ENCODE assay signal across 8 mouse cellular contexts in the genomic region with DNA sequence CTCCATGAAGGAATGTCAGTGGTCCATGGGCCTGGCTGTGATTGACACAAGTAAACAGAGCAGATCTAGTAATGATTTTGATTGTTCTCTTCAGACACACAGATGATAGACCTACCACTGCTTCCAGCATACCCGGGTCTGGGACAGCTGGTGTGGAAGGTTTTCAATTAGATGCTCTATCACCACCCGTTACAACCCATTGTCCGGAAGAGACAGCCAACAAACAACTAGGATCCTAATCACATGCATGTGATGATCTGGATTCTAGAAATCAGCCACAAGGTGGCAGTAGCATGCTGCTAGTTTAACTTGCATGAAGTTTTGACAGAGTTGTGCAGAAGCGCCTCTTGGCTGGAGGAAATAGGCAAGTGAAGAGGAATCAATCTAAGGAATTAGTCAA. TPM values are rescaled to one million over a fixed set of nuclear protein-coding genes. Genes with fewer than 3 reads are reported as not detected.
A peak's percentile ranks its signal among the peaks of the same experiment; 100 is the strongest.
DNase-seq lines count a peak whose midpoint lies in the region; ATAC-seq and TF ChIP-seq lines count a peak whose summit lies in the region.

No protein-coding gene starts in this region.

- 0 out of 2 replicates have a peak, but pooled peaks have one; percentile 27 for ATAC-seq in heart, postnatal 0 days (ENCODE audit: insufficient read depth, low read depth)
- ATAC-seq in heart, embryonic 12.5 days (ENCODE audit: insufficient number of reproducible peaks, low FRiP score) = no peak
- peak; percentile 43 for ATAC-seq in forebrain, embryonic 15.5 days (replicated peaks)
- ATAC-seq in midbrain, embryonic 14.5 days (ENCODE audit: low FRiP score, low TSS enrichment) = peak; percentile 48; the same call in 1 of the 2 replicates

- no peak overlapping the region for H3K27ac ChIP-seq in heart, postnatal 0 days (ENCODE audit: low read depth)
- H3K27ac ChIP-seq in heart, embryonic 12.5 days (ENCODE audit: poor library complexity, severe bottlenecking) = no peak overlapping the region
- no peak overlapping the region for H3K27ac ChIP-seq in forebrain, embryonic 15.5 days (replicated peaks)
- no peak overlapping the region for H3K27ac ChIP-seq in left cerebral cortex, adult 2 months
- no peak overlapping the region for H3K27ac ChIP-seq in midbrain, embryonic 14.5 days (replicated peaks; ENCODE audit: low read depth, low read length)

- TF ChIP-seq EP300 in heart, postnatal 0 days (IDR thresholded peaks at IDR 0.05; ENCODE audit: low read depth) = no peak

- no peak overlapping the region for H3K4me3 ChIP-seq in heart, postnatal 0 days (ENCODE audit: low read depth, low read length)
- H3K4me3 ChIP-seq in heart, embryonic 12.5 days = no peak overlapping the region
- H3K4me3 ChIP-seq in forebrain, embryonic 15.5 days = no peak overlapping the region
- no peak overlapping the region for H3K4me3 ChIP-seq in left cerebral cortex, adult 2 months
- no peak overlapping the region for H3K4me3 ChIP-seq in midbrain, embryonic 14.5 days (replicated peaks; ENCODE audit: low read depth, low read length)

- no peak overlapping the region for H3K9ac ChIP-seq in heart, postnatal 0 days (replicated peaks; ENCODE audit: low read depth, low read length)
- no peak overlapping the region for H3K9ac ChIP-seq in heart, embryonic 12.5 days
- H3K9ac ChIP-seq in forebrain, embryonic 15.5 days (replicated peaks) = 0 out of 2 replicates have a peak overlapping the region, but pooled peaks have one; percentile 8
- H3K9ac ChIP-seq in midbrain, embryonic 14.5 days (replicated peaks; ENCODE audit: low read length) = no peak overlapping the region

- WGBS in heart, postnatal 0 days = 7% methylated on average over 4 of the region's 4 CpGs
- WGBS in heart, embryonic 12.5 days = 20% methylated on average over 4 of the region's 4 CpGs
- 9% methylated on average over 4 of the region's 4 CpGs for WGBS in forebrain, embryonic 15.5 days
- 10% methylated on average over 4 of the region's 4 CpGs for WGBS in midbrain, embryonic 14.5 days

- intact Hi-C loops in left cerebral cortex, adult 2 months (cut with DNase I) = loop anchor here (2.0 to 5.0 kb wide), 2 partner anchors 378 to 871 kb away; no protein-coding TSS in a partner anchor

- H3K9me3 ChIP-seq in heart, postnatal 0 days (replicated peaks; ENCODE audit: control insufficient read depth, low read length) = no peaks in the 10 kb centered on the region
- peaks cover 5% of the 10 kb centered on the region; the same call in 1 of the 2 replicates for H3K9me3 ChIP-seq in heart, embryonic 12.5 days (replicated peaks)
- H3K9me3 ChIP-seq in forebrain, embryonic 15.5 days = no peaks in the 10 kb centered on the region
- no peaks in the 10 kb centered on the region for H3K9me3 ChIP-seq in midbrain, embryonic 14.5 days (ENCODE audit: control insufficient read depth, low read length)

- no peaks in the 10 kb centered on the region for H3K27me3 ChIP-seq in heart, postnatal 0 days (ENCODE audit: control insufficient read depth, insufficient read depth, low read length)
- H3K27me3 ChIP-seq in heart, embryonic 12.5 days (replicated peaks) = no peaks in the 10 kb centered on the region
- H3K27me3 ChIP-seq in forebrain, embryonic 15.5 days = no peaks in the 10 kb centered on the region
- H3K27me3 ChIP-seq in midbrain, embryonic 14.5 days (ENCODE audit: control insufficient read depth, insufficient read depth, low read length) = no peaks in the 10 kb centered on the region

- no peak overlapping the region for H3K4me2 ChIP-seq in heart, postnatal 0 days (ENCODE audit: low read depth, low read length)
- H3K4me2 ChIP-seq in heart, embryonic 12.5 days = no peak overlapping the region
- no peak overlapping the region for H3K4me2 ChIP-seq in forebrain, embryonic 15.5 days (replicated peaks)
- H3K4me2 ChIP-seq in midbrain, embryonic 14.5 days (ENCODE audit: low read length) = no peak overlapping the region

- TF ChIP-seq CTCF in heart, postnatal 0 days (IDR thresholded peaks at IDR 0.05; ENCODE audit: low read depth) = peak; percentile 85
- TF ChIP-seq CTCF in left cerebral cortex, adult 2 months (IDR thresholded peaks at IDR 0.05) = peak; percentile 95

- DNase-seq in heart, postnatal 0 days (ENCODE audit: low spot score) = peak; percentile 56
- DNase-seq in adrenal gland, postnatal 25 days = peak; percentile 57
- peak; percentile 89 for DNase-seq in induced T-regulatory cell, adult 2 months (ENCODE audit: low read depth)
- DNase-seq in left cerebral cortex, adult 2 months (ENCODE audit: extremely low spot score in 1 of 2, low spot score in 2 of 2) = peak; percentile 60 to 66
- DNase-seq in midbrain, embryonic 14.5 days = peak; percentile 91
- DNase-seq in spleen, adult 12 weeks (ENCODE audit: low spot score) = peak; percentile 23

- no peaks in the 10 kb centered on the region for H3K4me1 ChIP-seq in heart, postnatal 0 days (ENCODE audit: control insufficient read depth, insufficient read depth)
- H3K4me1 ChIP-seq in heart, embryonic 12.5 days (replicated peaks) = no peaks in the 10 kb centered on the region
- H3K4me1 ChIP-seq in forebrain, embryonic 15.5 days = peaks cover 2% of the 10 kb centered on the region; the same call in 1 of the 2 replicates
- no peaks in the 10 kb centered on the region for H3K4me1 ChIP-seq in midbrain, embryonic 14.5 days (ENCODE audit: control insufficient read depth, insufficient read depth, low read length)

- H3K36me3 ChIP-seq in heart, postnatal 0 days (replicated peaks; ENCODE audit: control insufficient read depth, insufficient read depth, low read length) = no peaks in the 10 kb centered on the region
- no peaks in the 10 kb centered on the region for H3K36me3 ChIP-seq in heart, embryonic 12.5 days
- no peaks in the 10 kb centered on the region for H3K36me3 ChIP-seq in forebrain, embryonic 15.5 days
- no peaks in the 10 kb centered on the region for H3K36me3 ChIP-seq in midbrain, embryonic 14.5 days (ENCODE audit: control insufficient read depth, insufficient read depth, low read length)

RNA-seq across cellular contexts. Expression of a gene that starts 14.8 kb away (rescaled TPM):
- 0.19 TPM in 1 of 2 replicates, not detected in the other for total RNA-seq in heart, postnatal 0 days (2014; rRNA removed; ENCODE audit: low replicate concordance)
- polyA plus RNA-seq in heart, postnatal 0 days (2015; fragmentation: Nextera tagmentation; extraction: Ambion mirVana) = 0.25 and 0.37 TPM in 2 replicates
- polyA plus RNA-seq in heart, embryonic 12.5 days (2016; fragmentation: Nextera tagmentation; extraction: Ambion mirVana) = 0.09 and 0.23 TPM in 2 replicates
- total RNA-seq in adrenal gland, postnatal 25 days (2021) = 0.39 TPM in 1 of 2 replicates, not detected in the other
- 0.31 and 0.40 TPM in 2 replicates for polyA plus RNA-seq in forebrain, embryonic 15.5 days (2015; fragmentation: Nextera tagmentation; extraction: Ambion mirVana)
- 1 to 10 TPM in 1 of 2 experiments, under 1 TPM in 1; 0.93 to 1.4 TPM for total RNA-seq in left cerebral cortex, adult 2 months (2021)
- 0.26 and 0.63 TPM in 2 replicates for polyA plus RNA-seq in midbrain, embryonic 14.5 days (2014; fragmentation: Nextera tagmentation; extraction: Ambion mirVana)

RNA-seq across cellular contexts. Expression of a gene that starts 16.1 kb away (rescaled TPM):
- total RNA-seq in heart, postnatal 0 days (2014; rRNA removed; ENCODE audit: low replicate concordance) = 915 and 1,160 TPM in 2 replicates
- 1,410 and 1,523 TPM in 2 replicates for polyA plus RNA-seq in heart, postnatal 0 days (2015; fragmentation: Nextera tagmentation; extraction: Ambion mirVana)
- 550 and 560 TPM in 2 replicates for polyA plus RNA-seq in heart, embryonic 12.5 days (2016; fragmentation: Nextera tagmentation; extraction: Ambion mirVana)
- 484 and 641 TPM in 2 replicates for total RNA-seq in adrenal gland, postnatal 25 days (2021)
- polyA plus RNA-seq in forebrain, embryonic 15.5 days (2015; fragmentation: Nextera tagmentation; extraction: Ambion mirVana) = 378 and 431 TPM in 2 replicates
- 100 to 1,000 TPM; 490 to 497 TPM for total RNA-seq in left cerebral cortex, adult 2 months (2021)
- 432 and 586 TPM in 2 replicates for polyA plus RNA-seq in midbrain, embryonic 14.5 days (2014; fragmentation: Nextera tagmentation; extraction: Ambion mirVana)

RNA-seq across cellular contexts. Expression of a gene that starts 28.6 kb away (rescaled TPM):
- 3.1 and 21.0 TPM in 2 replicates for total RNA-seq in heart, postnatal 0 days (2014; rRNA removed; ENCODE audit: low replicate concordance)
- 14.2 and 16.0 TPM in 2 replicates for polyA plus RNA-seq in heart, postnatal 0 days (2015; fragmentation: Nextera tagmentation; extraction: Ambion mirVana)
- polyA plus RNA-seq in heart, embryonic 12.5 days (2016; fragmentation: Nextera tagmentation; extraction: Ambion mirVana) = 18.6 and 19.8 TPM in 2 replicates
- total RNA-seq in adrenal gland, postnatal 25 days (2021) = 22.8 and 24.4 TPM in 2 replicates
- 33.8 and 37.4 TPM in 2 replicates for polyA plus RNA-seq in forebrain, embryonic 15.5 days (2015; fragmentation: Nextera tagmentation; extraction: Ambion mirVana)
- 10 to 100 TPM; 34.7 to 41.0 TPM for total RNA-seq in left cerebral cortex, adult 2 months (2021)
- 30.4 and 38.5 TPM in 2 replicates for polyA plus RNA-seq in midbrain, embryonic 14.5 days (2014; fragmentation: Nextera tagmentation; extraction: Ambion mirVana)

RNA-seq across cellular contexts. Expression of a gene that starts 28.7 kb away (rescaled TPM):
- total RNA-seq in heart, postnatal 0 days (2014; rRNA removed; ENCODE audit: low replicate concordance) = 32.2 and 47.9 TPM in 2 replicates
- 35.3 and 41.5 TPM in 2 replicates for polyA plus RNA-seq in heart, postnatal 0 days (2015; fragmentation: Nextera tagmentation; extraction: Ambion mirVana)
- 63.7 and 68.0 TPM in 2 replicates for polyA plus RNA-seq in heart, embryonic 12.5 days (2016; fragmentation: Nextera tagmentation; extraction: Ambion mirVana)
- total RNA-seq in adrenal gland, postnatal 25 days (2021) = 42.0 and 46.4 TPM in 2 replicates
- 108 TPM in 2 replicates for polyA plus RNA-seq in forebrain, embryonic 15.5 days (2015; fragmentation: Nextera tagmentation; extraction: Ambion mirVana)
- 10 to 100 TPM; 47.1 to 56.9 TPM for total RNA-seq in left cerebral cortex, adult 2 months (2021)
- polyA plus RNA-seq in midbrain, embryonic 14.5 days (2014; fragmentation: Nextera tagmentation; extraction: Ambion mirVana) = 71.0 and 82.7 TPM in 2 replicates

RNA-seq across cellular contexts. Expression of a gene that starts 43.9 kb away (rescaled TPM):
- total RNA-seq in heart, postnatal 0 days (2014; rRNA removed; ENCODE audit: low replicate concordance) = 7.5 and 16.8 TPM in 2 replicates
- 15.9 and 19.4 TPM in 2 replicates for polyA plus RNA-seq in heart, postnatal 0 days (2015; fragmentation: Nextera tagmentation; extraction: Ambion mirVana)
- 35.8 and 41.9 TPM in 2 replicates for polyA plus RNA-seq in heart, embryonic 12.5 days (2016; fragmentation: Nextera tagmentation; extraction: Ambion mirVana)
- total RNA-seq in adrenal gland, postnatal 25 days (2021) = 71.6 and 75.9 TPM in 2 replicates
- polyA plus RNA-seq in forebrain, embryonic 15.5 days (2015; fragmentation: Nextera tagmentation; extraction: Ambion mirVana) = 49.5 and 51.7 TPM in 2 replicates
- total RNA-seq in left cerebral cortex, adult 2 months (2021) = 10 to 100 TPM; 52.4 to 54.3 TPM
- polyA plus RNA-seq in midbrain, embryonic 14.5 days (2014; fragmentation: Nextera tagmentation; extraction: Ambion mirVana) = 36.6 and 51.2 TPM in 2 replicates

Comparison
In these comparisons a context has a peak if more than half of its experiments do, and no peak if none do; other contexts are left out.
1. DNase-seq: peak in every context shown above with its lines; median percentile 91 in midbrain, embryonic 14.5 days; 89 in induced T-regulatory cell, adult 2 months; 63 in left cerebral cortex, adult 2 months; 57 in adrenal gland, postnatal 25 days; 56 in heart, postnatal 0 days; 23 in spleen, adult 12 weeks.